Mouse (Mus musculus) spleen, adult 2 months (tissue): ENCODE data around the gene Il1f10.

Experiments used
- CTCF ChIP-seq: fragments of 200-500 bp; IDR thresholded peaks from 2 replicates; pipeline ENCODE4 v1.5.1; 2011; ENCODE audit warnings: mild to moderate bottlenecking, inconsistent platforms; ENCODE audit not compliant: insufficient read depth, insufficient read length, insufficient replicate concordance; ENCODE audit errors: extremely low read depth
- POLR2A ChIP-seq: fragments of 200-500 bp; IDR thresholded peaks from 2 replicates; pipeline ENCODE4 v1.6.1; 2011; ENCODE audit warnings: low read depth, low read length, inconsistent platforms

DNA sequence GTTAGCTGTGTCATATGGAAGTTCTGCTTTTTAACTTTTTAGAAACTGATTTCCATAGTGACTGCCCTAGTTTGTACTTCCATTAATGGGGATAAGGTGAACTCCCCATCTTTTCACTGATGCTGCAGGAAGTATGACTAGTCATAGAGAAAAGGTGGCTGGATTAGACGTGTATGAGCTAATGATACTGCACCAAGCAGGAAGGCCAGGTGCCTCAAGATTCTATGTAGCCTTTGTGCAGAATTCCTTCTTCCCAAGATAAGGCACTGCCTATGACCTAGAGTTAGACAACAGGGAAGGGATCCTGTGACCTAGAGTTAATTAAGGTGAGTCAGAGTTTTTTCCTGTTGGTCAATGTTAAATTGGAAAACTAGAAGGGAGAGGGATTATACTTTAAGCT is 25.9 kb downstream of the Il1f10 start:
- TF ChIP-seq POLR2A (no peak), CTCF (no peak)
